Mouse (Mus musculus) heart, embryonic 15.5 days (tissue): ENCODE measurements around the gene Gm3045. TPM values are rescaled to one million over a fixed set of nuclear protein-coding genes. Genes with fewer than 3 reads are reported as not detected.

Experiments used
- ATAC-seq: fragments of 200-750 bp; cut with Nextera tagmentation; replicated peaks from 2 replicates; pipeline ENCODE4 v1.8.0; 2017; ENCODE audit warnings: low read depth, moderate TSS enrichment; ENCODE audit not compliant: insufficient number of reproducible peaks, insufficient read depth, low FRiP score
- H3K27ac ChIP-seq: fragments of 300-500 bp; sonication (generic); 2 replicates; pipeline ENCODE4 v1.5.1; 2015; ENCODE audit warnings: mild to moderate bottlenecking, inconsistent platforms
- H3K27me3 ChIP-seq: fragments of 300-500 bp; sonication (generic); 2 replicates; pipeline ENCODE4 v1.6.1; 2015; ENCODE audit warnings: inconsistent platforms
- H3K36me3 ChIP-seq: fragments of 300-500 bp; sonication (generic); 2 replicates; pipeline ENCODE4 v1.6.1; 2015; ENCODE audit warnings: mild to moderate bottlenecking, inconsistent platforms
- H3K4me1 ChIP-seq: fragments of 300-500 bp; sonication (generic); replicated peaks from 2 replicates; pipeline ENCODE4 v1.6.1; 2015; ENCODE audit warnings: inconsistent platforms
- H3K4me2 ChIP-seq: fragments of 300-500 bp; sonication (generic); 2 replicates; pipeline ENCODE4 v1.6.1; 2015; ENCODE audit warnings: inconsistent platforms, mild to moderate bottlenecking, moderate library complexity
- H3K4me3 ChIP-seq: fragments of 300-500 bp; sonication (generic); 2 replicates; pipeline ENCODE4 v1.5.1; 2015; ENCODE audit warnings: mild to moderate bottlenecking, inconsistent platforms
- H3K9ac ChIP-seq: fragments of 300-500 bp; sonication (generic); 2 replicates; pipeline ENCODE4 v1.6.1; 2015; ENCODE audit warnings: mild to moderate bottlenecking, inconsistent platforms
- H3K9me3 ChIP-seq: fragments of 300-500 bp; sonication (generic); replicated peaks from 2 replicates; pipeline ENCODE4 v1.6.1; 2016; ENCODE audit warnings: inconsistent platforms
- WGBS: fragments of 180-500 bp; shearing (Covaris S2); methylation state at CpG from one replicate; pipeline ENCODE4 v1.1.7; 2015; ENCODE audit warnings: mixed read lengths; 5-methylcytosine and 5-hydroxymethylcytosine counted together
- polyA plus RNA-seq: library from polyadenylated mRNA; unstranded; fragments of >200 nt; fragmentation: Nextera tagmentation; extraction: Ambion mirVana; gene quantifications from 2 replicates; pipeline ENCODE4 v1.2.1, GENCODE M21; 2015

Gm3045 gene
- polyA plus RNA-seq, 1 experiment from 2014 or later: not detected

- Histone ChIP-seq H3K27me3 (peaks cover 22% of the 10 kb centered on the region), H3K27ac (no peak overlapping the region), H3K36me3 (no peaks in the 10 kb centered on the region), H3K9me3 (0 out of 2 replicates have a peak, but pooled peaks cover 3% of the 10 kb centered on the region), H3K4me1 (peaks cover 8% of the 10 kb centered on the region; the same call in 1 of the 2 replicates), H3K4me2 (no peak overlapping the region), H3K9ac (no peak overlapping the region), H3K4me3 (no peak overlapping the region)
- ATAC-seq: no peak
- 33% methylated on average over 13 of the region's 13 CpGs for WGBS
Observed at GRCm38 (mm10) chr13:56418685-56419483, 7.5 kb upstream of the Gm3045 start.

- no peak for ATAC-seq
- Histone ChIP-seq H3K4me1 (peaks cover 8% of the 10 kb centered on the region; the same call in 1 of the 2 replicates), H3K27ac (no peak overlapping the region), H3K4me3 (no peak overlapping the region), H3K9me3 (no peaks in the 10 kb centered on the region), H3K27me3 (peaks cover 27% of the 10 kb centered on the region), H3K9ac (no peak overlapping the region), H3K4me2 (no peak overlapping the region), H3K36me3 (no peaks in the 10 kb centered on the region)
- 62% methylated on average over 6 of the region's 6 CpGs for WGBS
Observed at GRCm38 (mm10) chr13:56419538-56419937, 6.9 kb upstream of the Gm3045 start.

DNA sequence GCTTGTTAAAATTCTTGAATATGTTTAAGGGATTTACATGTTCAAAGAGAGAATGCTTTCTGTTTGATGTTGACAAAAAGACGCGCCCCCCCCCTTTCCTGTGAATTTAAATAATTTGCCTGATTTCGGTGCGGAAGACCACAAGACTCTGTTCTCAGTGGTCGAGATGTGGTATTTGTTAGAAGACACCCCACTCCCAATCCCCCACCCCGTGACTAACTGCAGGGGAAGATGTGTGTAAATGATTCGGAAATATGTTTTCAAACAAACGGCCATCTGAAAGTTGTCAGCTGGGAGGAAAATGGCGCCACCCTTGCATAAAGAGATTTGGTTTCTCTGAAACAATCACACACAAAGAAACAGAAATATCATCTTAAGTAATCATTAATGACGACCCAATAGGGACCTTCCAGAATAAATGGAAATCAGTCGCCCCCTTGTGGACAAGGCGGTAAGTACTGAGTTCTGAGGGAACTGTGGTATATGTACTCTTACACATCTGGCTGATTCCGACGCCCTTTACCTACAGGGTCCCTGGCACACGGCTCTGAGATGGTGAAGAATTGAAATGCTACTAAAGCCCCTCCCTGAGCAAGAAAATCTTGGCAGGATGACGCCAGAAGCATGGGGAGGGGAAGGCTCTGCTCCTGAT lies 4.2 kb upstream of the Gm3045 start:
- H3K27me3 ChIP-seq: peaks cover 35% of the 10 kb centered on the region
- no peaks in the 10 kb centered on the region for H3K36me3 ChIP-seq
- H3K9ac ChIP-seq: no peak overlapping the region
- H3K4me3 ChIP-seq: no peak overlapping the region
- ATAC-seq: no peak
- H3K4me2 ChIP-seq: no peak overlapping the region
- WGBS: 20% methylated on average over 16 of the region's 16 CpGs
- H3K4me1 ChIP-seq: peaks cover 8% of the 10 kb centered on the region; the same call in 1 of the 2 replicates
- H3K27ac ChIP-seq: no peak overlapping the region
- H3K9me3 ChIP-seq: no peaks in the 10 kb centered on the region

- no peak overlapping the region for H3K4me3 ChIP-seq
- H3K9me3 ChIP-seq: no peaks in the 10 kb centered on the region
- no peak for ATAC-seq
- no peak overlapping the region for H3K4me2 ChIP-seq
- WGBS: 77% methylated on average over 7 of the region's 7 CpGs
- H3K27me3 ChIP-seq: peaks cover 52% of the 10 kb centered on the region
- peaks cover 2% of the 10 kb centered on the region; the same call in 1 of the 2 replicates for H3K4me1 ChIP-seq
- H3K36me3 ChIP-seq: no peaks in the 10 kb centered on the region
- no peak overlapping the region for H3K9ac ChIP-seq
- no peak overlapping the region for H3K27ac ChIP-seq
Observed at GRCm38 (mm10) chr13:56425931-56426330, 463 bp upstream of the Gm3045 start.

- Histone ChIP-seq H3K27ac (no peak overlapping the region), H3K4me1 (peaks cover 6% of the 10 kb centered on the region), H3K9me3 (no peaks in the 10 kb centered on the region), H3K4me2 (no peak overlapping the region), H3K36me3 (no peaks in the 10 kb centered on the region), H3K27me3 (peaks cover 42% of the 10 kb centered on the region), H3K4me3 (no peak overlapping the region), H3K9ac (no peak overlapping the region)
- 34% methylated on average over 16 of the region's 16 CpGs for WGBS
- ATAC-seq: peak; percentile 61; the same call in 1 of the 2 replicates
Observed at GRCm38 (mm10) chr13:56428724-56429500, 2.5 kb downstream of the Gm3045 start.

DNA sequence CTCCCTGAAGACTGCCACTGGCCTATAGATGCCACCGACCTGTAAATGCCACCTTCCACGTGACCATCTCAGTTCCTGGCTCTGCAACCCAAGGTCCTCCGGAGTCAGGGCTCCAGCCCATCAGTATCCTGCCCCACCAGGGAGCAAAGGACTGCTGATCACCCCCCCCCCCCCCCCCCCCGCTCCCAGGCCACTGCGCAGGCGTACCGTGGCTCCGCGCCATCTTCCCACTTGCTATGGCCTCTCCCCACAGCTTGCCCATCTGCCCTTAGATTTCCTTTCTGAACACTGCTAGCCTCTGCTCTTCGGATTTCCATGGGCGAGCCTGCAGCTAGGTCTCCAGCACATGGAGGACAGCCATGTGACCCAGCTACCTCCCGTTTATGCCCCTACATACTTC lies 6.1 kb downstream of the Gm3045 start:
- no peaks in the 10 kb centered on the region for H3K9me3 ChIP-seq
- WGBS: 81% methylated on average over 11 of the region's 12 CpGs
- no peak overlapping the region for H3K9ac ChIP-seq
- peaks cover 8% of the 10 kb centered on the region for H3K4me1 ChIP-seq
- no peak overlapping the region for H3K27ac ChIP-seq
- no peak overlapping the region for H3K4me3 ChIP-seq
- no peak overlapping the region for H3K4me2 ChIP-seq
- no peak for ATAC-seq
- H3K36me3 ChIP-seq: no peaks in the 10 kb centered on the region
- H3K27me3 ChIP-seq: peaks cover 56% of the 10 kb centered on the region

- Histone ChIP-seq H3K4me1 (peaks cover 15% of the 10 kb centered on the region), H3K4me2 (no peak overlapping the region), H3K9me3 (no peaks in the 10 kb centered on the region), H3K4me3 (no peak overlapping the region), H3K27me3 (peaks cover 59% of the 10 kb centered on the region), H3K9ac (no peak overlapping the region), H3K36me3 (no peaks in the 10 kb centered on the region), H3K27ac (no peak overlapping the region)
- WGBS: 16% methylated on average over 10 of the region's 10 CpGs
- ATAC-seq: no peak
Observed at GRCm38 (mm10) chr13:56433466-56433865, 7.1 kb downstream of the Gm3045 start.

DNA sequence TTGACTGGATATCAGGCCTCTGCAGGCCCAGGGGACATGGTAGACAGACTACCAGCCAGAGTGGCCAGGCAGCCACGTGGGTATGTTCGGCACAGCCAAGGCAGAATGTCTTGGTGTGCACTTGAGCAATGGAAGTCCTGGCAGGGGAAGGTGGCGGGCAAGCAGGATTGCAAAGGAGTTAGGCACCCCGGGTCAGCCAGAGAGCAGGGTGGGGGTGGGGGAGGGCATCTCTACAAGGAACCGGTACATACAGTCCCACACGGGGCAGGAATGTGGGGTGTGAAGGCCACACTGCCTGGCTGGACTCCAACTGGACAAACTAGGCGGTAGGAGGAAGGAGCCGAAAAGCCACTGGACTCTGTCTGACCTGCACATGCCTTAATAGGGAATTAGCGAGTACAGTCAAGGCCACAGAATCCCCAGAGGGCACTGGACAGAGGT lies 7.9 kb downstream of the Gm3045 start:
- H3K4me1 ChIP-seq: peaks cover 16% of the 10 kb centered on the region
- no peak overlapping the region for H3K9ac ChIP-seq
- no peak overlapping the region for H3K4me2 ChIP-seq
- peaks cover 59% of the 10 kb centered on the region for H3K27me3 ChIP-seq
- H3K27ac ChIP-seq: no peak overlapping the region
- no peaks in the 10 kb centered on the region for H3K36me3 ChIP-seq
- no peak for ATAC-seq
- WGBS: 65% methylated on average over 9 of the region's 9 CpGs
- no peaks in the 10 kb centered on the region for H3K9me3 ChIP-seq
- no peak overlapping the region for H3K4me3 ChIP-seq

DNA sequence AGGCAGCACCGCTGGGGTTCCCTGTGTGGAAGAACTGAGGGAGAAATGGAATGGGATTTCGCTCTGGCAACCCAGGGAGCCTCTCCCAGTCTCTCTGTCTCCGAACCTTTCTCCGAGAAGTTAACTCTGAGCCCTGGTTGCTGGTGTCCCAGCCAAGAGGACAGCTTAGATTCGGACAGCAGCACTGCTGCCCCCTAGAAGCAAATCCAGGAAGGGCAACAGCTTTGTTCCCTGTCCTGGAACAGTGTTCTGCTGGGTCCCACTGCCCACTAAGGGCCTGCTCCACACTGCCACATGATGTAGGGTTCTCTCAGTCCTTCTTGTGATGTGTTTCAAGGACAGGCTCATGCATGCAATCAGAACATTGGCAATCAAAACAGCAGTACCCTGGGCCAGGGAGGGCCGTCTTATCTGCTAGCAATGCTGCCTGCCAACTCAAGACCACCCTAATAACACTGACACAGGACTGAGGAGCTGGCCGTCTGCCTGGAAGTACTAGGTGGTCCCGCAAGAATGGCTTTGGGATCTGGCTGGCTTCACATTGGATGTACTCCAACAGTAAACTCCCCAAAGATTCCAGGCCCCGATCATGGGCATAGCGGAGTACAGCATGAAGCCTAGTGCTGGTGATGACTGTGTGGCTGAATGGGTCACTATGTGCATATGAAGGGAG lies 9.4 kb downstream of the Gm3045 start:
- peaks cover 16% of the 10 kb centered on the region for H3K4me1 ChIP-seq
- H3K9ac ChIP-seq: no peak overlapping the region
- H3K27me3 ChIP-seq: peaks cover 65% of the 10 kb centered on the region
- H3K4me3 ChIP-seq: no peak overlapping the region
- no peak overlapping the region for H3K27ac ChIP-seq
- H3K9me3 ChIP-seq: no peaks in the 10 kb centered on the region
- WGBS: 59% methylated on average over 10 of the region's 10 CpGs
- ATAC-seq: no peak
- no peaks in the 10 kb centered on the region for H3K36me3 ChIP-seq
- no peak overlapping the region for H3K4me2 ChIP-seq

GRCm38 (mm10) chr13:56438211-56439075 lies 12.0 kb downstream of the Gm3045 start, which contains the start of gene Slc25a48:
Slc25a48 (plus strand) TSS chr13:56438355.
- peaks cover 14% of the 10 kb centered on the region for H3K4me1 ChIP-seq
- no peak within 1 kb of the TSS for H3K9ac ChIP-seq
- no peak within 1 kb of the TSS for H3K27ac ChIP-seq
- H3K9me3 ChIP-seq: no peaks in the 10 kb centered on the region
- 3% methylated on average over 51 of the region's 51 CpGs for WGBS
- no peaks in the 10 kb centered on the region for H3K36me3 ChIP-seq
- H3K27me3 ChIP-seq: peaks cover 66% of the 10 kb centered on the region
- peak within 1 kb of the TSS; percentile 42 for H3K4me3 ChIP-seq
- H3K4me2 ChIP-seq: peak within 1 kb of the TSS; percentile 80
- ATAC-seq: no peak
